Mouse (Mus musculus) lung, postnatal 0 days (tissue): ENCODE results near the gene Cd59b. TPM values are rescaled to one million over a fixed set of nuclear protein-coding genes. Genes with fewer than 3 reads are reported as not detected.
A peak's percentile ranks its signal among the peaks of the same experiment; 100 is the strongest.

ENCODE experiments used
- ATAC-seq: fragments of 200-750 bp; cut with Nextera tagmentation; 2 replicates; pipeline ENCODE4 v1.8.0; 2017; ENCODE audit warnings: moderate library complexity
- DNase-seq: peaks from one replicate; pipeline ENCODE4 v3.0.0-alpha.2; 2016; ENCODE audit warnings: low spot score
- H3K27ac ChIP-seq: fragments of 300-500 bp; sonication (generic); 2 replicates; pipeline ENCODE4 v1.5.1; 2014; ENCODE audit warnings: antibody characterized with exemption, mild to moderate bottlenecking, low read length, mixed read lengths
- H3K27me3 ChIP-seq: fragments of 300-500 bp; sonication (generic); replicated peaks from 2 replicates; pipeline ENCODE4 v1.6.1; 2014; ENCODE audit warnings: low read length, mixed read lengths; ENCODE audit not compliant: insufficient read depth
- H3K36me3 ChIP-seq: fragments of 300-500 bp; sonication (generic); 2 replicates; pipeline ENCODE4 v1.6.1; 2014; ENCODE audit warnings: low read length, mixed read lengths; ENCODE audit not compliant: insufficient read depth
- H3K4me1 ChIP-seq: fragments of 300-500 bp; sonication (generic); 2 replicates; pipeline ENCODE4 v1.6.1; 2014; ENCODE audit warnings: antibody characterized with exemption, low read depth, low read length, mixed read lengths; ENCODE audit not compliant: insufficient read depth
- H3K4me2 ChIP-seq: fragments of 300-500 bp; sonication (generic); replicated peaks from 2 replicates; pipeline ENCODE4 v1.6.1; 2014; ENCODE audit warnings: low read depth, mild to moderate bottlenecking, low read length, moderate library complexity, mixed read lengths
- H3K4me3 ChIP-seq: fragments of 300-500 bp; sonication (generic); 2 replicates; pipeline ENCODE4 v1.5.1; 2014; ENCODE audit warnings: low read depth, low read length
- H3K9ac ChIP-seq: fragments of 300-500 bp; sonication (generic); replicated peaks from 2 replicates; pipeline ENCODE4 v1.6.1; 2014; ENCODE audit warnings: low read depth, mild to moderate bottlenecking
- H3K9me3 ChIP-seq: fragments of 300-500 bp; sonication (generic); 2 replicates; pipeline ENCODE4 v1.6.1; 2016; ENCODE audit warnings: low read length, mixed read lengths
- CTCF ChIP-seq: IDR thresholded peaks from 2 replicates; pipeline ENCODE4 v1.5.1; 2016; ENCODE audit warnings: antibody characterized with exemption, mild to moderate bottlenecking
- EP300 ChIP-seq: IDR thresholded peaks from 2 replicates; pipeline ENCODE4 v1.6.1; 2016; ENCODE audit warnings: antibody characterized with exemption, mild to moderate bottlenecking, control low read depth
- WGBS: fragments of 180-500 bp; shearing (Covaris S2); extraction: QIAGEN DNeasy Blood & Tissue Kit; methylation state at CpG from one replicate; pipeline ENCODE4 v1.1.7; 2014; 5-methylcytosine and 5-hydroxymethylcytosine counted together
- polyA plus RNA-seq: library from polyadenylated mRNA; unstranded; fragments of >200 nt; fragmentation: Nextera tagmentation; extraction: Ambion mirVana; gene quantifications from 2 replicates; pipeline ENCODE4 v1.2.1, GENCODE M21; 2015

Cd59b gene
- polyA plus RNA-seq, 1 experiment from 2014 or later = 3.7 TPM

DNA sequence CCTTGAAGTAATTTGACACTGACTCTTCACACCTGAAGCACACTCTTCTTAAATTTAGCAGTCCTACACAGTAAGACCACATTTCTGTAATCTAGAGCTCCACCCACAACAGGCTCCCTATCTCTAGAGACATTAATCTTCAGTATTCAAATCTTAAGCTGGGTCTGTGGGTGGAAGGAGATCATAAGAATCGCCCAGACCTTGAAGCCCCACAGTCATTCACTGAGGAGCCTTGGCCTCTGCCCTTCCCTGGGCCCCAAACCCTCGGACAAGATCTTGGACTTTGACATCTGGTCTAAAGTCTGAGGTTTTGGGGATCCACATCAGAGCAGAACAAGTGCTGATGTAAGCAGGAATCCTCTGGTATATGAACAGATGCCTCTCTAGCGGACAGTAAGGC lies 53.9 kb downstream of the Cd59b start:
- no peak overlapping the region for H3K4me3 ChIP-seq
- no peak for TF ChIP-seq EP300
- TF ChIP-seq CTCF = no peak

DNA sequence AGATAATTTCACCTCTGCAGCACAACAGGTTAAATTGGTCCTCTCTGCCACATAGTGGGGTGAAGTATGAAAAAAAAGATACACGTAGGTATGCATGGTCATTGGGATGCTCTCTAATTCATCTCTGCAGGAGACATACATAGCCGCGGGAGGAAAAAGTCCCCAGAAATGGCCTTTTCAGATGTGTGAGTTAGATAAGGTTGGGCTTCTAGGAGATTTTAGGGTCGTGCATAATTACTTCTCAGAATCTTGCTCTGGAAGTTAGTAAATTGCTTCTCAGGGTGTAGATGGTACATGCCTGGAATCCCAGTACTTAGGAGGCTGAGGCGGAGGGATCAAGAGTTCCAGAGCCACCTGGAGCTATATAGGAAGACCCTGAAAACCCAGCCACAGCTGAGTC lies 54.4 kb downstream of the Cd59b start:
- no peak for ATAC-seq
- H3K9ac ChIP-seq = no peak overlapping the region
- no peaks in the 10 kb centered on the region for H3K36me3 ChIP-seq
- WGBS = 70% methylated on average over 5 of the region's 5 CpGs
- H3K9me3 ChIP-seq = no peaks in the 10 kb centered on the region
- DNase-seq = no peak
- H3K4me1 ChIP-seq = peaks cover 3% of the 10 kb centered on the region; the same call in 1 of the 2 replicates
- H3K4me3 ChIP-seq = no peak overlapping the region
- H3K27me3 ChIP-seq = no peaks in the 10 kb centered on the region
- H3K4me2 ChIP-seq = no peak overlapping the region
- no peak overlapping the region for H3K27ac ChIP-seq
- TF ChIP-seq CTCF = no peak
- TF ChIP-seq EP300 = no peak

More for the DNA sequence above, 53.9 kb downstream of the Cd59b start:
- Histone ChIP-seq H3K36me3 (no peaks in the 10 kb centered on the region), H3K27me3 (no peaks in the 10 kb centered on the region), H3K27ac (no peak overlapping the region), H3K9ac (no peak overlapping the region), H3K9me3 (no peaks in the 10 kb centered on the region), H3K4me2 (peak overlapping the region; percentile 98), H3K4me1 (peaks cover 3% of the 10 kb centered on the region; the same call in 1 of the 2 replicates)
- no peak for DNase-seq
- 43% methylated on average over 3 of the region's 3 CpGs for WGBS
- no peak for ATAC-seq

DNA sequence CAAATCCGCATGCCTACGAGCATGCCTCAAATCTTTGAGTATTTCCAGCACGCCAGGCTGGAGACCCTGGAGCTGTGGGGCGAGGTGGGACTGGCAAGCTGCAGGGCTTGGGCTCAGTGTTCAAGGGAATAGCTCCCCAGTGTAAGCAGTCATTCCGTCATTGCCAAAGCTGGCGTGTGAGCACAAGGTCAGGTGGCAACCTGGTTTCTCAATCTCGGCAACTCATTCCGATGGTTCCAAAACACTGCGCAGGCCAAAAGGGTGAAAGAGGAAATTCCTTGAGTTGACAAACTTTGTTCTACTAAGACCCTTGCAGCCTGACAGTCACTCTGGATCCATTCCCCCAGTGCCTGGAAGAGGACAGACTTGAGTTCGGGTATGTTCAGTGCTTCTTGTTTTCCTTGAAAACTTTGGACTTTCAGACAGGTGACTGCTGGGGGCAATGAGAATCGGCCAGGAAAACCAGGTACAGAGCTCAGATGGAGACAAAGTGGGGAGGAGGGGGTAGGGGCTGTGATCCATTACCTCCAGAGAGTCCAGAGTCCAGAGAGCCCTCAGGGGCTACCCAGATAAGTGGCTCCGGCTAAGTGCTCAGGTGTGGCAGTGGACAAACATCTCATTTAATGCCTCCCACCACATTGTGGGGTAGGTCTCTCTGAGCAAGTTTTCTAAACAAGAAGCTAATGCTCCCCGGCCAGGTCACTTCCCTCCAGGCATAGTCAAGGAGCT lies 59.3 kb downstream of the Cd59b start:
- no peaks in the 10 kb centered on the region for H3K9me3 ChIP-seq
- no peak overlapping the region for H3K27ac ChIP-seq
- no peak overlapping the region for H3K4me3 ChIP-seq
- TF ChIP-seq EP300 = no peak
- TF ChIP-seq CTCF = no peak
- DNase-seq (peak; percentile 31), ATAC-seq (no peak)
- H3K9ac ChIP-seq = no peak overlapping the region
- H3K36me3 ChIP-seq = no peaks in the 10 kb centered on the region
- no peaks in the 10 kb centered on the region for H3K27me3 ChIP-seq
- no peak overlapping the region for H3K4me2 ChIP-seq
- WGBS = 73% methylated on average over 13 of the region's 13 CpGs
- H3K4me1 ChIP-seq = no peaks in the 10 kb centered on the region

- Histone ChIP-seq H3K9ac (no peak overlapping the region), H3K4me1 (no peaks in the 10 kb centered on the region), H3K27me3 (no peaks in the 10 kb centered on the region), H3K36me3 (no peaks in the 10 kb centered on the region), H3K27ac (no peak overlapping the region), H3K4me3 (no peak overlapping the region), H3K9me3 (no peaks in the 10 kb centered on the region), H3K4me2 (no peak overlapping the region)
- 50% methylated on average over 6 of the region's 6 CpGs for WGBS
- DNase-seq = no peak
- ATAC-seq = peak; percentile 31; the same call in 1 of the 2 replicates
- no peak for TF ChIP-seq CTCF
- TF ChIP-seq EP300 = no peak
These were observed 60.5 kb downstream of the Cd59b start for GRCm38 (mm10) chr2:104130165-104130564.

DNA sequence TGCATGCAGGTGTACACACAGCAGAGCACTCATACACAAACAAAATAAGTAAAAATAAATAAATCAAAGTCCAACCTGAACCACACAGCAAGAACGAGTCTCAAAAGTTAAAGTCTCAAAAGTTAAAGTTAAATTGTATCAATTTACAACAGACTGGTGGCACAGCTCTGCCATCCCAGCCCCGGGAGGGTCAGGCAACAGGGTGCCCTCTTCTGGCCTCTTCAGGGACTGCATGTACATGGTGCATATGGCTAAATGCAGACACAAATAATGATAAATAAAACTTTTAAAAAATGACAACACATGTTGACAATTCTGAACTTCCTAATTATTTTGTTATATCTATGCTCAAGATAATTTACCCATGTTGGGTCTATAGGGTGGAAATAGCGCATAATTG lies 61.3 kb downstream of the Cd59b start:
- no peak for ATAC-seq
- no peak overlapping the region for H3K4me2 ChIP-seq

GRCm38 (mm10) chr2:104132266-104132859 lies 62.7 kb downstream of the Cd59b start:
- Histone ChIP-seq H3K4me3 (no peak overlapping the region), H3K9ac (no peak overlapping the region), H3K4me2 (no peak overlapping the region), H3K4me1 (no peaks in the 10 kb centered on the region), H3K36me3 (no peaks in the 10 kb centered on the region), H3K27ac (no peak overlapping the region), H3K27me3 (no peaks in the 10 kb centered on the region), H3K9me3 (no peaks in the 10 kb centered on the region)
- ATAC-seq (no peak), DNase-seq (no peak)
- no peak for TF ChIP-seq EP300
- TF ChIP-seq CTCF = no peak
- 61% methylated on average over 7 of the region's 7 CpGs for WGBS

More for the DNA sequence above, 61.3 kb downstream of the Cd59b start:
- Histone ChIP-seq H3K4me1 (no peaks in the 10 kb centered on the region), H3K4me3 (no peak overlapping the region), H3K9me3 (no peaks in the 10 kb centered on the region), H3K27ac (no peak overlapping the region), H3K9ac (no peak overlapping the region), H3K27me3 (no peaks in the 10 kb centered on the region), H3K36me3 (no peaks in the 10 kb centered on the region)
- peak; percentile 28 for DNase-seq
- peak; percentile 71 for TF ChIP-seq CTCF
- no peak for TF ChIP-seq EP300
- 59% methylated on average over 3 of the region's 3 CpGs for WGBS
